Mouse (Mus musculus): ENCODE measurements around the gene Map3k7cl. TPM values are rescaled to one million over a fixed set of nuclear protein-coding genes. Genes with fewer than 3 reads are reported as not detected.

The Map3k7cl gene
- polyA plus RNA-seq (2016; fragmentation: Nextera tagmentation; extraction: Ambion mirVana) = not detected in 2 replicates

- no peak within 1 kb of the TSS for H3K27ac ChIP-seq
- no peak for ATAC-seq (ENCODE audit: low FRiP score, low read depth)
- no peak within 1 kb of the TSS for H3K9ac ChIP-seq
- no peaks in the 10 kb centered on the region for H3K36me3 ChIP-seq
- H3K4me2 ChIP-seq (replicated peaks) = no peak within 1 kb of the TSS
- H3K4me1 ChIP-seq = no peaks in the 10 kb centered on the region
- no peak within 1 kb of the TSS for H3K4me3 ChIP-seq
- H3K9me3 ChIP-seq = no peaks in the 10 kb centered on the region
- H3K27me3 ChIP-seq (replicated peaks) = no peaks in the 10 kb centered on the region
- WGBS = 73% methylated on average over 24 of the region's 24 CpGs
These were observed at the start of gene Map3k7cl for GRCm38 (mm10) chr16:87552907-87553691. TSS of gene Map3k7cl (plus strand) at chr16:87553330.

GRCm38 (mm10) chr16:87511706-87512105, 41.4 kb upstream of the Map3k7cl start:
- no peak overlapping the region for H3K4me2 ChIP-seq (replicated peaks)
- H3K9me3 ChIP-seq = no peaks in the 10 kb centered on the region
- H3K27ac ChIP-seq = no peak overlapping the region
- H3K36me3 ChIP-seq = no peaks in the 10 kb centered on the region
- no peak for ATAC-seq (ENCODE audit: low FRiP score, low read depth)
- no peaks in the 10 kb centered on the region for H3K27me3 ChIP-seq (replicated peaks)
- no peak overlapping the region for H3K9ac ChIP-seq
- 70% methylated on average over 5 of the region's 5 CpGs for WGBS
- no peaks in the 10 kb centered on the region for H3K4me1 ChIP-seq
- no peak overlapping the region for H3K4me3 ChIP-seq

DNA sequence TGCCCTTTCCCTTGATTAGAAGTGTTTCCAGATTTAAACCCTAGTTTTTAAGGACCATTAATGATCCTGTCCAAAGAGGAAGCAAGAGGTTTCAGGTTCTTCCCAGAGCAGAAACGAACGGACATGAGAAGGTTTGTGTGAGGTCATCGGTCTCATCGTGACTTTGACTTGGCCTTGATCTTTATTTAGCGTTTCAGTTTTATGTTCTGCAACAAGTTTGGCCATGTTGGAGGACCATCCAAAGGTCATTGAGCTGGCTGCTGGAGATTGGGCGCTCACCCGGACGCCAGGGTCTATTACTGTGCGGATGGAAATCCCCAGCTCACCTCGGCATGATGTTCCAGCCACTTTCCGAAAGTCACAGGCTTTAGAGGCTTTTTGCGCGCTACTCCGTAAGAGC, 40.8 kb upstream of the Map3k7cl start:
- Histone ChIP-seq H3K9me3 (no peaks in the 10 kb centered on the region), H3K36me3 (no peaks in the 10 kb centered on the region), H3K27me3 (replicated peaks) (no peaks in the 10 kb centered on the region), H3K9ac (no peak overlapping the region), H3K4me2 (replicated peaks) (no peak overlapping the region), H3K4me1 (no peaks in the 10 kb centered on the region), H3K4me3 (no peak overlapping the region), H3K27ac (no peak overlapping the region)
- ATAC-seq (ENCODE audit: low FRiP score, low read depth) = no peak
- 94% methylated on average over 14 of the region's 14 CpGs for WGBS

DNA sequence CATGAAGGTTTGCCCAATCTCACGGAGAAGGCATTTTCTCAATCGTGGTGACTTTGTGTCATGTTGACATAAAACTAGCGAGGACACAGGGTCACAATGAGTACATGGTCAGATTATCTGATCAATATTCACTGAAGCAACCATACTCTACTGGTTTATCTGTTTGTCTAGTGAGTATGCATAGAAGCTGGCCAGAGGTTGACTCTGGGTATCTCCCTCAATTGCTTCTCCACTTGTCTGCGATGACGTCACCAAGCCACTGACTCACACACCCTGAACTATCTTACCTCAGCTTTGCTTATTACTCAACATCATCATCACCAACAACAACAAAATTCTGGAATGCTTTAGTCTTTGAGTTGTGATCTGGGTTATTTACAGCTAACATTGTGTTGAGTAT, 28.9 kb upstream of the Map3k7cl start:
- 89% methylated on average over 5 of the region's 5 CpGs for WGBS
- ATAC-seq (ENCODE audit: low FRiP score, low read depth) = no peak
- no peak overlapping the region for H3K9ac ChIP-seq
- no peak overlapping the region for H3K4me3 ChIP-seq
- H3K27ac ChIP-seq = no peak overlapping the region
- no peaks in the 10 kb centered on the region for H3K27me3 ChIP-seq (replicated peaks)
- no peak overlapping the region for H3K4me2 ChIP-seq (replicated peaks)
- no peaks in the 10 kb centered on the region for H3K9me3 ChIP-seq
- peaks cover 4% of the 10 kb centered on the region; the same call in 1 of the 2 replicates for H3K4me1 ChIP-seq
- H3K36me3 ChIP-seq = no peaks in the 10 kb centered on the region

DNA sequence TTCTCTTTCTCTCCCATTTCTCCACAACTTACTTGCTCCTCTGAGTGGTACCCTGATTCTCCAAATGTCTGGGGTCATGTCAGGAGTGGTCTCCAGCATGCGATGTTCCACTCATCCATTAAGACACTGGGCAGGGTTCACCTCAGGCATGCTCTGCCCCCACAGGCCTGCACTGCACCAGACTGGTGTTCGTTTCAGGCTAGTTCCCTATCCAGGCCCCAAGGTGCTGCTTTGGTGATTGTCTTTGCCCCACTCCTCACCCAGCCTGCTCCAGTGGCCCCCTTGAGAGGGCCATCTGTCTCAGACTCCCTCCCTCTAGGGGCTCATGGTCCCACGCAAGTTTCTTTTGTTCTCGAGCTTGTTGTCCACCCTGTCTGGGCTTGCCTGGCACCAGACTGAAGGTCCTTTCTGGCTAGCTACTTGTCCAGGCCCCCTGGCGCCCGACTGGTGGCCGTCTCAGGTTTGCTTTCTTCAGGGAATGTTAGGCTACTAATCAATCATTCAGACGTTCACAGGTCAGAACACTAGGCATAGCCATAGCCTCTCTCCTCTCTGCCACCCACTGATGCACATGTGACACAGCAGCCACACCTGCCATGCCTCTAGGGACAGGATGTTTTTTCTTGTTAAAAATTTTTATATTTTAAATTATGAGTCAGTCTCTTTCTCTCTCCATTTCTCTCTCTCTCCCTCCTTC, 25.4 kb upstream of the Map3k7cl start:
- no peaks in the 10 kb centered on the region for H3K36me3 ChIP-seq
- no peaks in the 10 kb centered on the region for H3K9me3 ChIP-seq
- H3K27me3 ChIP-seq (replicated peaks) = no peaks in the 10 kb centered on the region
- no peak overlapping the region for H3K27ac ChIP-seq
- H3K4me1 ChIP-seq = peaks cover 4% of the 10 kb centered on the region; the same call in 1 of the 2 replicates
- H3K9ac ChIP-seq = no peak overlapping the region
- ATAC-seq (ENCODE audit: low FRiP score, low read depth) = no peak
- no peak overlapping the region for H3K4me3 ChIP-seq
- H3K4me2 ChIP-seq (replicated peaks) = no peak overlapping the region
- 61% methylated on average over 8 of the region's 8 CpGs for WGBS

DNA sequence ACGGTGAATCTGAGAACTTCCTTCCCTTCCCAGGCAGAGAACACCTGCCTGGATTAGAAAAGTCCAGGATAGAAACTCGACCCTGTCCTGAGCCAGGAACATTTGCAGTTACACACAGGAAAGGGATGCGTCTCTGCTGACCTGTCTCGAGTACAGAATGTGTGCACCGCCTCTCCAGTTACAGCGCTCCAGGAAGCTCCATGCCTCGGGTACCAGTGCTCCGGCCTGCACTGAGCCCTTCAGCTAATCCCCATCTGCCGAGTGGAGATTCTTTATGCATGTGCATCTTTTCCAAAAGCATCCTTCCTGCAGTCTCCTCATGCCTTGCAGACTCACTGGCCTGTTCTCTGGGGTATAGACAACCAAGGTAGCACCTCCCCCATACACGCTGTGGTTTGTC, 24.4 kb upstream of the Map3k7cl start:
- Histone ChIP-seq H3K27me3 (replicated peaks) (no peaks in the 10 kb centered on the region), H3K27ac (no peak overlapping the region), H3K9ac (no peak overlapping the region), H3K4me3 (no peak overlapping the region), H3K9me3 (no peaks in the 10 kb centered on the region), H3K4me2 (replicated peaks) (no peak overlapping the region), H3K4me1 (peaks cover 4% of the 10 kb centered on the region; the same call in 1 of the 2 replicates), H3K36me3 (no peaks in the 10 kb centered on the region)
- ATAC-seq (ENCODE audit: low FRiP score, low read depth) = no peak
- 81% methylated on average over 10 of the region's 10 CpGs for WGBS

DNA sequence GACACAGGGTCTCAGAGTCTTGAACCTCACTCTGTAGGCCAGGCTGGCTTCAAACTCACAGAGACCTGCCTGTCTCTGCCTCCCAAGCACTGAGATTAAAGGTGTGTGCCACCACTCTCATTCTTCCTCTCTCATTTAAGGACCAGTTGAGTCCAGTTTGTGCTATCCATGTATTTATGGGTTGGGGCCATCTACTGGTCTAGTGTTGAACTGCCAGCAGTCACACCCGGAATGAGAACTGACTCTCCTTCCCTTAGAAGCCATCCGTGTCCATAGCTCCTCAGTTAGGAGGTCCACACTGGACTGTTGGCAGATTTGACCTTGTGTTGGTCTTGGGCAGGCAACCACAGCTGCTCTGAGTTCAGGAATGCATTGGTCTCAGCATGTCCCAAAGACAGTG, 4.8 kb upstream of the Map3k7cl start:
- H3K27me3 ChIP-seq (replicated peaks) = no peaks in the 10 kb centered on the region
- H3K36me3 ChIP-seq = no peaks in the 10 kb centered on the region
- no peak overlapping the region for H3K27ac ChIP-seq
- ATAC-seq (ENCODE audit: low FRiP score, low read depth) = no peak
- H3K9me3 ChIP-seq = no peaks in the 10 kb centered on the region
- WGBS = 61% methylated on average over 2 of the region's 2 CpGs
- H3K9ac ChIP-seq = no peak overlapping the region
- no peaks in the 10 kb centered on the region for H3K4me1 ChIP-seq
- no peak overlapping the region for H3K4me2 ChIP-seq (replicated peaks)
- H3K4me3 ChIP-seq = no peak overlapping the region

DNA sequence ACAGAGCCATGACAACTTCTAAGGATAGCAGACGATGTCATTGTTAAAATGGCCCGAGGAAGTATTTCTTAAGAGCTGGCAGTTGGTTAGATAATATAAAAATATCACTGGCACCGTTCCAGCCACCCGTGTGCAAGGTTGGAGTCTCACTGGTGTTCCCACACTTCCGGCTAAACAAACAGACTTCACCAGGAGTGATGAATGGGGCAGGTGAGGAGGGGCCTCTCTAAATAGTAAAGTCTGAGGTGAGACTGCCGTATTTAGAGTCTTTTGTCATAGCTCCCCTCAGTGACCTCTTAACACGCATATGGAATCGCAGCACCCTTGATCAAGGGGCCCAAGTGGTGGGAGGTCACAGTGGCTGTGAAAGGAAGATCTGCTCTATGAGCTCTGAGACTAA, 3.2 kb downstream of the Map3k7cl start:
- Histone ChIP-seq H3K9me3 (no peaks in the 10 kb centered on the region), H3K27me3 (replicated peaks) (no peaks in the 10 kb centered on the region), H3K4me1 (no peaks in the 10 kb centered on the region), H3K9ac (no peak overlapping the region), H3K36me3 (no peaks in the 10 kb centered on the region), H3K27ac (no peak overlapping the region), H3K4me2 (replicated peaks) (no peak overlapping the region), H3K4me3 (no peak overlapping the region)
- 69% methylated on average over 8 of the region's 8 CpGs for WGBS
- ATAC-seq (ENCODE audit: low FRiP score, low read depth) = no peak

DNA sequence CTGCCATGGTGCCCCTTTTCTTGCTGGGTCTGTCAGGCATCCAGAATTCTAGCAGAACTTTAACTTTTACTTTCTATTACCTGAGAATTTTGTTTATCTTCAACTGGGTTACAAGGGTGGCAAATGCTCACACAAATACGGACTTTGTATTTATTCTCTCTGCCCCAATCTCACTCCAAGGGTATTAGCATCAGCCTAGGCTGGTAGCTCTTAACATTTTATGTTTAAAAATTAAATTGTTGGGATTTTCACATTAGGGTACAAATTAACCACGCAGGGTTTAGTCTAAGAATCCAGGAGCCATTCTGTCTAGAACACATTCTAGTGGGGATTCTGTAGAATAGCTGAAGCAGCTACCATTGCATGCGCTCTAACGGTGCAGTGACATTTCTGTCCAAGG, 8.4 kb downstream of the Map3k7cl start:
- Histone ChIP-seq H3K4me2 (replicated peaks) (no peak overlapping the region), H3K36me3 (no peaks in the 10 kb centered on the region), H3K9me3 (no peaks in the 10 kb centered on the region), H3K4me3 (no peak overlapping the region), H3K27me3 (replicated peaks) (no peaks in the 10 kb centered on the region), H3K4me1 (no peaks in the 10 kb centered on the region), H3K27ac (no peak overlapping the region), H3K9ac (no peak overlapping the region)
- WGBS = 86% methylated on average over 4 of the region's 4 CpGs
- ATAC-seq (ENCODE audit: low FRiP score, low read depth) = no peak

DNA sequence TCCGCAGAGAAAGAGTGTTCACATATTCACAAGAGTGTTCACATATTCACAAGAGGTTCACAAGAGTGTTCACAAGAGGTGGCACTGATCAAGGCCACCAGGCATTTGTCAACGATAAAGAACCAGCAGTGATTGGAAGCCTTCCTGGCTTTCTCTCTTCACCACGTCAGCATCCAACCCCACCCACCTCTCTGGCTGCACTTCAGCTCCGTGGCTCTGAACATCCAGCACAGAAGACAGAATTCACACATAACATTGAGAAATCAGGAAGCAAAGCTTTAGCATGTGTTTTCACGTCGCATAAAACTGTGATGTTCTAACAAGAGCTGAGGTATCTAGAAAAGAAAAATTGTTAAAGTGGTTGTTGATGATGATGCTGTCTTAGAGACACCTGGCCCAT, 10.4 kb downstream of the Map3k7cl start:
- no peak overlapping the region for H3K4me2 ChIP-seq (replicated peaks)
- WGBS = 84% methylated on average over 6 of the region's 6 CpGs
- H3K4me1 ChIP-seq = no peaks in the 10 kb centered on the region
- no peaks in the 10 kb centered on the region for H3K36me3 ChIP-seq
- no peak for ATAC-seq (ENCODE audit: low FRiP score, low read depth)
- no peak overlapping the region for H3K4me3 ChIP-seq
- no peak overlapping the region for H3K27ac ChIP-seq
- H3K9ac ChIP-seq = no peak overlapping the region
- H3K9me3 ChIP-seq = no peaks in the 10 kb centered on the region
- no peaks in the 10 kb centered on the region for H3K27me3 ChIP-seq (replicated peaks)

- H3K36me3 ChIP-seq = no peaks in the 10 kb centered on the region
- WGBS = 87% methylated on average over 3 of the region's 3 CpGs
- H3K9ac ChIP-seq = no peak overlapping the region
- no peaks in the 10 kb centered on the region for H3K9me3 ChIP-seq
- no peak overlapping the region for H3K27ac ChIP-seq
- no peak overlapping the region for H3K4me2 ChIP-seq (replicated peaks)
- ATAC-seq (ENCODE audit: low FRiP score, low read depth) = no peak
- no peak overlapping the region for H3K4me3 ChIP-seq
- H3K4me1 ChIP-seq = no peaks in the 10 kb centered on the region
- H3K27me3 ChIP-seq (replicated peaks) = no peaks in the 10 kb centered on the region
These were observed 11.4 kb downstream of the Map3k7cl start for GRCm38 (mm10) chr16:87564564-87564963.

GRCm38 (mm10) chr16:87567572-87567971, 14.4 kb downstream of the Map3k7cl start:
- 93% methylated on average over 13 of the region's 13 CpGs for WGBS
- Histone ChIP-seq H3K9ac (no peak overlapping the region), H3K36me3 (no peaks in the 10 kb centered on the region), H3K27ac (no peak overlapping the region), H3K27me3 (replicated peaks) (no peaks in the 10 kb centered on the region), H3K4me3 (no peak overlapping the region), H3K4me2 (replicated peaks) (no peak overlapping the region), H3K9me3 (no peaks in the 10 kb centered on the region), H3K4me1 (no peaks in the 10 kb centered on the region)
- no peak for ATAC-seq (ENCODE audit: low FRiP score, low read depth)

- H3K4me2 ChIP-seq (replicated peaks) = no peak overlapping the region
- no peaks in the 10 kb centered on the region for H3K36me3 ChIP-seq
- H3K27ac ChIP-seq = no peak overlapping the region
- no peak overlapping the region for H3K4me3 ChIP-seq
- no peaks in the 10 kb centered on the region for H3K27me3 ChIP-seq (replicated peaks)
- no peaks in the 10 kb centered on the region for H3K9me3 ChIP-seq
- no peak overlapping the region for H3K9ac ChIP-seq
- H3K4me1 ChIP-seq = no peaks in the 10 kb centered on the region
- ATAC-seq (ENCODE audit: low FRiP score, low read depth) = no peak
- WGBS = 93% methylated on average over 7 of the region's 7 CpGs
These were observed 15.1 kb downstream of the Map3k7cl start for GRCm38 (mm10) chr16:87568241-87568640.

Data from neural tube, embryonic 12.5 days (tissue).